Mouse (Mus musculus): ENCODE measurements at regions not wholly inside any gene's neighbourhood (a gene's known extent, or its start where the extent isn't known, plus 50 kb on each side); places are given as distances from the start of the nearest gene placed in this dataset.

DNA sequence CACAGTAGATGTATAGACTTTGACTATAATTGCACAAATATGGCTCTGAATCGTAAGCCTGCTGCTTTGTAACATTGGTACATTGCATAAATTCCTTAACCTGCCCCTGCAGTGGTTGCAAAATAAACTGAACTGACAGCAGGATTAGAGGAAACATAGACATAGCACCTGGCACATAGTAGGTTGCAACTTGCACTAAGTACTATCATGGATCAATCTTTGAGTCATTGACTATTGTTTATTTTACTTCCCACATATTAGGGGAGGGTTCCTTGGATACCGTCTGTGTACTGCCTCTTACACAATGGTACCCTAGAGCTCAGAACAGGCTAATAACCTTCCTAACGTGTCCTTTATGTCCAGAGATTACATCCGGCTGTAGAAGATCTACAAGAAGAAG is 371.3 kb upstream of the A1bg start:
- no peak for TF ChIP-seq CTCF (IDR thresholded peaks at IDR 0.05; ENCODE audit: extremely low read depth, insufficient read depth, low read length)
- TF ChIP-seq POLR2A (IDR thresholded peaks at IDR 0.05; ENCODE audit: extremely low read depth, insufficient read depth, low read length): no peak
